Mouse (Mus musculus) neural tube, embryonic 12.5 days (tissue): ENCODE data around the gene Fut8. TPM values are rescaled to one million over a fixed set of nuclear protein-coding genes. Genes with fewer than 3 reads are reported as not detected.

Experiments used
- ATAC-seq: fragments of 200-750 bp; cut with Nextera tagmentation; 2 replicates; pipeline ENCODE4 v1.8.0; 2017; ENCODE audit warnings: low read depth, mild to moderate bottlenecking, moderate TSS enrichment, moderate library complexity; ENCODE audit not compliant: low FRiP score
- H3K27ac ChIP-seq: fragments of 300-500 bp; sonication (generic); 2 replicates; pipeline ENCODE4 v1.5.1; 2016
- H3K27me3 ChIP-seq: fragments of 300-500 bp; sonication (generic); replicated peaks from 2 replicates; pipeline ENCODE4 v1.6.1; 2016; ENCODE audit warnings: mild to moderate bottlenecking
- H3K36me3 ChIP-seq: fragments of 300-500 bp; sonication (generic); 2 replicates; pipeline ENCODE4 v1.6.1; 2016; ENCODE audit warnings: mild to moderate bottlenecking
- H3K4me1 ChIP-seq: fragments of 300-500 bp; sonication (generic); 2 replicates; pipeline ENCODE4 v1.6.1; 2016
- H3K4me2 ChIP-seq: fragments of 300-500 bp; sonication (generic); replicated peaks from 2 replicates; pipeline ENCODE4 v1.6.1; 2016; ENCODE audit warnings: mild to moderate bottlenecking
- H3K4me3 ChIP-seq: fragments of 300-500 bp; sonication (generic); 2 replicates; pipeline ENCODE4 v1.5.1; 2016
- H3K9ac ChIP-seq: fragments of 300-500 bp; sonication (generic); 2 replicates; pipeline ENCODE4 v1.6.1; 2016; ENCODE audit warnings: mild to moderate bottlenecking
- H3K9me3 ChIP-seq: fragments of 300-500 bp; sonication (generic); 2 replicates; pipeline ENCODE4 v1.6.1; 2016; ENCODE audit warnings: mild to moderate bottlenecking
- WGBS: fragments of 180-500 bp; shearing (Covaris S2); methylation state at CpG from one replicate; pipeline ENCODE4 v1.1.7; 2016; 5-methylcytosine and 5-hydroxymethylcytosine counted together
- polyA plus RNA-seq: library from polyadenylated mRNA; unstranded; fragments of >200 nt; fragmentation: Nextera tagmentation; extraction: Ambion mirVana; gene quantifications from 2 replicates; pipeline ENCODE4 v1.2.1, GENCODE M21; 2016

Fut8 gene
- polyA plus RNA-seq, 1 experiment from 2014 or later, result 42.6 TPM

- Histone ChIP-seq H3K4me1 (no peaks in the 10 kb centered on the region), H3K27ac (no peak overlapping the region), H3K4me3 (no peak overlapping the region), H3K4me2 (no peak overlapping the region), H3K9me3 (no peaks in the 10 kb centered on the region), H3K27me3 (no peaks in the 10 kb centered on the region), H3K36me3 (no peaks in the 10 kb centered on the region), H3K9ac (no peak overlapping the region)
- 80% methylated on average over 3 of the region's 3 CpGs for WGBS
- ATAC-seq, result no peak
These were observed 246.8 kb downstream of the Fut8 start for GRCm38 (mm10) chr12:77484761-77485160.

- Histone ChIP-seq H3K4me2 (no peak overlapping the region), H3K4me1 (no peaks in the 10 kb centered on the region), H3K9ac (no peak overlapping the region), H3K27ac (no peak overlapping the region), H3K27me3 (no peaks in the 10 kb centered on the region), H3K4me3 (no peak overlapping the region), H3K9me3 (no peaks in the 10 kb centered on the region), H3K36me3 (no peaks in the 10 kb centered on the region)
- WGBS, result 91% methylated on average over 3 of the region's 3 CpGs
- ATAC-seq, result no peak
These were observed 253.6 kb downstream of the Fut8 start for GRCm38 (mm10) chr12:77491478-77491877.

- Histone ChIP-seq H3K4me3 (no peak overlapping the region), H3K9ac (no peak overlapping the region), H3K4me2 (no peak overlapping the region), H3K4me1 (no peaks in the 10 kb centered on the region), H3K27me3 (no peaks in the 10 kb centered on the region), H3K36me3 (no peaks in the 10 kb centered on the region), H3K9me3 (no peaks in the 10 kb centered on the region), H3K27ac (no peak overlapping the region)
- 88% methylated on average over 1 of the region's 1 CpGs for WGBS
- ATAC-seq, result no peak
These were observed 257.9 kb downstream of the Fut8 start for GRCm38 (mm10) chr12:77495781-77496180.

- 76% methylated on average over 2 of the region's 2 CpGs for WGBS
- no peak for ATAC-seq
- Histone ChIP-seq H3K9ac (no peak overlapping the region), H3K36me3 (no peaks in the 10 kb centered on the region), H3K4me3 (no peak overlapping the region), H3K9me3 (no peaks in the 10 kb centered on the region), H3K27me3 (no peaks in the 10 kb centered on the region), H3K27ac (no peak overlapping the region), H3K4me2 (no peak overlapping the region), H3K4me1 (no peaks in the 10 kb centered on the region)
These were observed 260.2 kb downstream of the Fut8 start for GRCm38 (mm10) chr12:77498153-77498552.

- Histone ChIP-seq H3K27me3 (no peaks in the 10 kb centered on the region), H3K4me1 (no peaks in the 10 kb centered on the region), H3K36me3 (no peaks in the 10 kb centered on the region), H3K4me2 (no peak overlapping the region), H3K9me3 (no peaks in the 10 kb centered on the region), H3K9ac (no peak overlapping the region), H3K4me3 (no peak overlapping the region), H3K27ac (no peak overlapping the region)
- 78% methylated on average over 5 of the region's 5 CpGs for WGBS
- no peak for ATAC-seq
These were observed 262.6 kb downstream of the Fut8 start for GRCm38 (mm10) chr12:77500439-77501055.

GRCm38 (mm10) chr12:77501466-77502240, 263.7 kb downstream of the Fut8 start:
- Histone ChIP-seq H3K27ac (no peak overlapping the region), H3K36me3 (no peaks in the 10 kb centered on the region), H3K4me1 (no peaks in the 10 kb centered on the region), H3K4me3 (no peak overlapping the region), H3K9ac (no peak overlapping the region), H3K4me2 (no peak overlapping the region), H3K27me3 (no peaks in the 10 kb centered on the region), H3K9me3 (no peaks in the 10 kb centered on the region)
- no peak for ATAC-seq
- WGBS, result 66% methylated on average over 7 of the region's 7 CpGs

DNA sequence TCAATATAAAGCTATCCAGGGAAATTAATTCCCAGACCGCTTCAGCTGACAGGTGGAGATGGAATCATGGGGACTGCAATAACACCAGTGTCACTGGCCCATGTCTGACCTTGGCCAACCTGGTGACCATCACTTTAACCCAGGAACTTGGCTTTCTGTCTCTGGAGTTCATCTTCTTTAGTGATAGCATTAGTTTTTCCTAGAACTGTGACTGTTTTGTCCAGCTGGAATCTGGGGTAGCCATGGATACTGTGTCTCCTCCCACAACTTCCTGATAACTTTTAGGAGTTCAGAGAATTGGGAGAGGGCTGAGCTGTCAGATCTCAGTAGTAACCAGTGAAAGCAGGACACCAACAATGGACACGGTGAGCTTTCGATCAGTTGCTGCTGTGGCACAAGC, 264.3 kb downstream of the Fut8 start:
- Histone ChIP-seq H3K4me3 (no peak overlapping the region), H3K27me3 (no peaks in the 10 kb centered on the region), H3K36me3 (no peaks in the 10 kb centered on the region), H3K9me3 (no peaks in the 10 kb centered on the region), H3K4me1 (no peaks in the 10 kb centered on the region), H3K27ac (no peak overlapping the region), H3K9ac (no peak overlapping the region), H3K4me2 (no peak overlapping the region)
- WGBS, result 85% methylated on average over 3 of the region's 3 CpGs
- no peak for ATAC-seq

DNA sequence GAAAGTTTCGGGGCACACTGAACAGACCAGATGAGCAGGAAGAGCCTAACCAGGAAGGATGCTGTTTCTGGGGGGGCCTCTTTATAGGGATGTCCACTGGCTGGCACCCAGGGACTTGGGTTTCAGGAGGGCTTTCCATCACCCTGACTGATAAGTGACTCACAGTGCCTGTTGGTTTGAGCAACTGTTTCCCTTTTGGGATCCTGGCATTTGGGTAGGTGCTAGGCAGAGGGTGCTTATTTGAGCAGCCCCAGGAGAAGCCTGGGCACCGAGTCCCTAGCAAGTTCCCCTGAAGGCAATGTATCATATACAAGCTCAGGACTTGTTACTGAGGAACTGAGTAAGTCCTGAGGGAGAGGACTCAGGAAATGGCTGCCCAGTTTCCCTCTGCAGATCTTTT, 267.5 kb downstream of the Fut8 start:
- Histone ChIP-seq H3K36me3 (no peaks in the 10 kb centered on the region), H3K27ac (no peak overlapping the region), H3K4me3 (no peak overlapping the region), H3K9ac (no peak overlapping the region), H3K4me2 (no peak overlapping the region), H3K27me3 (no peaks in the 10 kb centered on the region), H3K4me1 (no peaks in the 10 kb centered on the region), H3K9me3 (no peaks in the 10 kb centered on the region)
- WGBS, result 93% methylated on average over 2 of the region's 2 CpGs
- ATAC-seq, result no peak

GRCm38 (mm10) chr12:77507770-77508169, 269.8 kb downstream of the Fut8 start:
- WGBS, result 93% methylated on average over 24 of the region's 24 CpGs
- H3K4me3 ChIP-seq, result no peak overlapping the region

GRCm38 (mm10) chr12:77510758-77511157, 272.8 kb downstream of the Fut8 start:
- Histone ChIP-seq H3K4me1 (no peaks in the 10 kb centered on the region), H3K27ac (no peak overlapping the region), H3K4me3 (no peak overlapping the region), H3K9me3 (no peaks in the 10 kb centered on the region), H3K4me2 (no peak overlapping the region), H3K27me3 (no peaks in the 10 kb centered on the region), H3K9ac (no peak overlapping the region), H3K36me3 (no peaks in the 10 kb centered on the region)
- WGBS, result 78% methylated on average over 7 of the region's 7 CpGs
- no peak for ATAC-seq

More at GRCm38 (mm10) chr12:77507770-77508169, 269.8 kb downstream of the Fut8 start:
- H3K4me2 ChIP-seq, result no peak overlapping the region
- no peak for ATAC-seq
- no peak overlapping the region for H3K9ac ChIP-seq
- H3K9me3 ChIP-seq, result no peaks in the 10 kb centered on the region
- H3K4me1 ChIP-seq, result no peaks in the 10 kb centered on the region
- no peak overlapping the region for H3K27ac ChIP-seq
- no peaks in the 10 kb centered on the region for H3K36me3 ChIP-seq
- H3K27me3 ChIP-seq, result no peaks in the 10 kb centered on the region

DNA sequence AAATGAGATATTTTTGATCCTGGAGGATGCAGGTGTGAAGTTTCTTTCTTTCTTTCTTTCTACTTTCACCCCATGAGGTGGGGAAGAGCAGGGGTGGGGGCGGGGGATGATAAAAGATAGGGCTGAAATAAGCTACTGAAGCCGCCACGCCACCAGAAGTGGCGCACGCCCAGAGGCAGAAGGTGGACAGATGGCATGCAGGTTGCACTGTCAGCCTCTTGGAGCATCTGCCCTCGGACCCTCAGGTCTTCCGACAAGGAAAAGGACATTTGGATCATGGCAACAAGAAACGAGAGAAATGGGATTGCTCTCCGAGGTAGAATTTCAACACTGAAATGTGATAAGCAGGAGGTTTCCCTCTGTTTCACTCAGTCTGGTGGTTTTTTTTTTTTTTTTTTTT, 273.3 kb downstream of the Fut8 start:
- ATAC-seq, result no peak
- H3K27me3 ChIP-seq, result no peaks in the 10 kb centered on the region
- H3K4me2 ChIP-seq, result no peak overlapping the region
- H3K4me1 ChIP-seq, result no peaks in the 10 kb centered on the region
- H3K9me3 ChIP-seq, result no peaks in the 10 kb centered on the region
- no peak overlapping the region for H3K27ac ChIP-seq
- H3K36me3 ChIP-seq, result no peaks in the 10 kb centered on the region
- 80% methylated on average over 9 of the region's 9 CpGs for WGBS
- H3K4me3 ChIP-seq, result no peak overlapping the region
- H3K9ac ChIP-seq, result no peak overlapping the region

- no peak for ATAC-seq
- H3K4me3 ChIP-seq, result no peak overlapping the region
- H3K4me1 ChIP-seq, result no peaks in the 10 kb centered on the region
- H3K9ac ChIP-seq, result no peak overlapping the region
- no peak overlapping the region for H3K27ac ChIP-seq
- no peaks in the 10 kb centered on the region for H3K9me3 ChIP-seq
- 87% methylated on average over 3 of the region's 3 CpGs for WGBS
- no peaks in the 10 kb centered on the region for H3K27me3 ChIP-seq
- H3K4me2 ChIP-seq, result no peak overlapping the region
- no peaks in the 10 kb centered on the region for H3K36me3 ChIP-seq
These were observed 273.7 kb downstream of the Fut8 start for GRCm38 (mm10) chr12:77511631-77512030.

DNA sequence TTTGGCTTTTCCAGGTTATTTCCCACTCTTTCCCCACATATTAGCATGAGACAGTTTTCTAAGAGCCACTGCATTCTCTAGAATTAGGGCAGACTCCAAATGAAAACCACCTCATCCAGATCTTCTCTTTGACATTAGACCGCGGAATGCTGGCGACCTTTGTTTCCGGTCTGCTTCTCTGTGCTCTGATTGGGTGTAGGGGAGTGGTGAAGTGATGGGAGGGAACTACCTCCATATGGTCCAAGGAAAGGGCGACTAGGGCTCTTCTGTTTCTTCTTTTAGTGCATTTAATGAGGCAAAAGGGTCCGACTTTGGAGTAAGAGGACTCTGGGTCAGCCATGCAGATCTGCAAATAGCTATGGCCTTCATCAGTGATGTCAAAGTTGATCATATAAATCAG, 278.9 kb downstream of the Fut8 start:
- no peaks in the 10 kb centered on the region for H3K4me1 ChIP-seq
- H3K9ac ChIP-seq, result no peak overlapping the region
- H3K27ac ChIP-seq, result no peak overlapping the region
- no peak overlapping the region for H3K4me3 ChIP-seq
- ATAC-seq, result no peak
- WGBS, result 81% methylated on average over 6 of the region's 6 CpGs
- H3K4me2 ChIP-seq, result no peak overlapping the region
- no peaks in the 10 kb centered on the region for H3K27me3 ChIP-seq
- no peaks in the 10 kb centered on the region for H3K9me3 ChIP-seq
- H3K36me3 ChIP-seq, result no peaks in the 10 kb centered on the region
